Mouse (Mus musculus) lung, postnatal 0 days (tissue): ENCODE measurements at regions not wholly inside any gene's neighbourhood (a gene's known extent, or its start where the extent isn't known, plus 50 kb on each side); places are given as distances from the start of the nearest gene placed in this dataset.

ENCODE experiments used
- CTCF ChIP-seq: IDR thresholded peaks from 2 replicates; pipeline ENCODE4 v1.5.1; 2016; ENCODE audit warnings: antibody characterized with exemption, mild to moderate bottlenecking
- EP300 ChIP-seq: IDR thresholded peaks from 2 replicates; pipeline ENCODE4 v1.6.1; 2016; ENCODE audit warnings: antibody characterized with exemption, mild to moderate bottlenecking, control low read depth

GRCm38 (mm10) chr6:73676979-73677378 is 207.5 kb upstream of the 4931417E11Rik start:
- TF ChIP-seq CTCF (no peak), EP300 (no peak)
